Mouse (Mus musculus): ENCODE measurements at regions not wholly inside any gene's neighbourhood (a gene's known extent, or its start where the extent isn't known, plus 50 kb on each side); places are given as distances from the start of the nearest gene placed in this dataset.

DNA sequence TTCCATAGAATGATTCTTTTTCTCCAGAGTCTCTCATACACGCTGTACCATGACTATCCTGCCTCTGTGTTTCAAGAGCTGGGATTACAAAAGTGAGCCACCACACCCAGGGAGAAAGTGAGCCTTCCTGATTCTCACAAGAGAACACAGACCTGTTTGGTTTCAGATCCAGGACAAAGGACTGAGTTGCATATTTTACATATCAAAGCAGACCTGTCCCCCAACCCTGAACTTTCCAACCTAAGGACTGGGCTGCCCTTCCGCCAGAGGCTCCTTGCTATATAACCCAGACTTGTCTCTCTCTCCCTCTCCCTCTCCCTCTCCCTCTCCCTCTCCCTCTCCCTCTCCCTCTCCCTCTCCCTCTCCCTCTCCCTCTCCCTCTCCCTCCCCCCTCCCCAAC lies 611.8 kb upstream of the Tmem132c start:
- H3K4me3 ChIP-seq (ENCODE audit: low read depth, low read length) = no peak overlapping the region
- H3K27ac ChIP-seq (ENCODE audit: insufficient read depth, low read length) = no peak overlapping the region
- TF ChIP-seq POLR2A (IDR thresholded peaks at IDR 0.05; ENCODE audit: insufficient read depth, low read length) (no peak), CTCF (IDR thresholded peaks at IDR 0.05; ENCODE audit: low read depth, low read length) (no peak), EP300 (IDR thresholded peaks at IDR 0.05; ENCODE audit: insufficient read depth, low read depth, low read length) (peak; percentile 63; the same call in 1 of the 2 replicates)
- no peaks in the 10 kb centered on the region for H3K9me3 ChIP-seq (replicated peaks; ENCODE audit: control insufficient read depth, insufficient read depth, low read length, poor library complexity, severe bottlenecking)
- H3K27me3 ChIP-seq (ENCODE audit: control insufficient read depth, insufficient read depth, low read length, poor library complexity, severe bottlenecking) = no peaks in the 10 kb centered on the region; the same call in 1 of the 2 replicates
- no peak overlapping the region for H3K9ac ChIP-seq (ENCODE audit: low read depth, poor library complexity, severe bottlenecking)
- H3K4me1 ChIP-seq (ENCODE audit: control insufficient read depth, insufficient read depth, low read length) = peaks cover 4% of the 10 kb centered on the region
- H3K36me3 ChIP-seq (ENCODE audit: control insufficient read depth, insufficient read depth, low read length, poor library complexity, severe bottlenecking) = no peaks in the 10 kb centered on the region

DNA sequence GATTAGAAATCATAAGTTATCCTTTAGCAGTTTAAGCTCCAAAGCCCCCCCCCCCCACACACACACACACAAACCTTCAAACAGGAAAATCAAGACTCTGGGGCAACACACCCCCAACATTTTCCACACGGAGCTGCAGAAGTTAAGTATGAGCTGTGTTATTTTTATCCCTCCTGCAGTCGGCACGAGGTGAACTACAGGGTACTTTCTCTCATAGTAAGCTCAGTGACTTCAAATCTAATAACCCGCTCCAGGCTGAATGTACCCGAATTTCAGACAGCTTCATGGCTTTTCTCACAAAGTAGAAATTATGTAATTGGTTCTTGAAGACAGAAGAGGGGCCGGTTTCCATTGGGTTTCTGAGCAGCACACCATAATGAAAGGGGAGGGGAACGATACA lies 591.2 kb upstream of the Tmem132c start:
- no peaks in the 10 kb centered on the region for H3K27me3 ChIP-seq (ENCODE audit: control insufficient read depth, insufficient read depth, low read length, poor library complexity, severe bottlenecking)
- H3K27ac ChIP-seq (ENCODE audit: insufficient read depth, low read length) = no peak overlapping the region
- no peaks in the 10 kb centered on the region for H3K4me1 ChIP-seq (ENCODE audit: control insufficient read depth, insufficient read depth, low read length)
- TF ChIP-seq EP300 (IDR thresholded peaks at IDR 0.05; ENCODE audit: insufficient read depth, low read depth, low read length) (no peak), POLR2A (IDR thresholded peaks at IDR 0.05; ENCODE audit: insufficient read depth, low read length) (no peak), CTCF (IDR thresholded peaks at IDR 0.05; ENCODE audit: low read depth, low read length) (no peak)
- H3K9ac ChIP-seq (ENCODE audit: low read depth, poor library complexity, severe bottlenecking) = no peak overlapping the region
- H3K4me3 ChIP-seq (ENCODE audit: low read depth, low read length) = no peak overlapping the region
- no peaks in the 10 kb centered on the region for H3K36me3 ChIP-seq (ENCODE audit: control insufficient read depth, insufficient read depth, low read length, poor library complexity, severe bottlenecking)
- no peaks in the 10 kb centered on the region for H3K9me3 ChIP-seq (replicated peaks; ENCODE audit: control insufficient read depth, insufficient read depth, low read length, poor library complexity, severe bottlenecking)

DNA sequence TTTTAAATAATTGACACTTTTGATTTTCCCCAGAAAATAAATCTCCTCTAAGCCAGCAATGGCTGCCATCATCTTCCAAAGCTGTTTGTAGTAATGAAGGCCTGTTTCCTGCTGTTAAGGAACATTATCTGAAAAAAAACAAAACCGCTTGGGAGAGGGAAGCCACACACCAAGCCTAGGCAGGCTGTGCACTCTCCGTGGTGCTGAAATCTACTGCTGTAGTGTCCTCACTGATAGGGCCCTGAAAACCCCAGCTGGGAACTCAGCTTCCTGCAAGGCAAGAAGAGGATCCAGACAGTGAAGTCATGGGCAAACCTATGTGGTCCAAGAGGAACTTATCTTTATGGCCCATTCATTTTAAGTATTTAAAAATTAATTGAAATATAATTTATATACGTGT lies 590.2 kb upstream of the Tmem132c start:
- Histone ChIP-seq H3K27me3 (ENCODE audit: control insufficient read depth, insufficient read depth, low read length, poor library complexity, severe bottlenecking) (no peaks in the 10 kb centered on the region), H3K36me3 (ENCODE audit: control insufficient read depth, insufficient read depth, low read length, poor library complexity, severe bottlenecking) (no peaks in the 10 kb centered on the region), H3K9me3 (replicated peaks; ENCODE audit: control insufficient read depth, insufficient read depth, low read length, poor library complexity, severe bottlenecking) (no peaks in the 10 kb centered on the region), H3K27ac (ENCODE audit: insufficient read depth, low read length) (no peak overlapping the region), H3K4me3 (ENCODE audit: low read depth, low read length) (no peak overlapping the region), H3K4me1 (ENCODE audit: control insufficient read depth, insufficient read depth, low read length) (no peaks in the 10 kb centered on the region), H3K9ac (ENCODE audit: low read depth, poor library complexity, severe bottlenecking) (no peak overlapping the region)
- no peak for TF ChIP-seq POLR2A (IDR thresholded peaks at IDR 0.05; ENCODE audit: insufficient read depth, low read length)
- no peak for TF ChIP-seq CTCF (IDR thresholded peaks at IDR 0.05; ENCODE audit: low read depth, low read length)
- TF ChIP-seq EP300 (IDR thresholded peaks at IDR 0.05; ENCODE audit: insufficient read depth, low read depth, low read length) = no peak

DNA sequence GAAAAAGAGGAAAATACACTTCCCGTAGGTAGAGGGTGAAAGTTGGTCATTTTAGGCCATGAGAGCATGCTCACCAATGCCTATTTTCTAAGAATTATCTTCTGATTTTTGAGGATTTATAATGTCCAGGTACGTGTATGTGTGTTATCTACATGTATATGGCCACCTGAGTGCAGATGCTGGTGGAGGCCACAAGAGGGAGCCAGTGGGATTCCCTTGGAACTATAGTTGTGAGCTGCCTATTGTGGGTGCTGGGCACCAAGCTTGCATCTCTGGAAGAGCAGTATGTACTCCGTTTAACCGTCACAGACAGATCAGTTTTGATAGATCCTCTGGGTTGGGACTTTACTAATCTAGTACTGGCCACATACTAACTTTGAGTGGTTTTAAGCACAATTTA lies 579.0 kb upstream of the Tmem132c start:
- Histone ChIP-seq H3K36me3 (ENCODE audit: control insufficient read depth, insufficient read depth, low read length, poor library complexity, severe bottlenecking) (no peaks in the 10 kb centered on the region), H3K4me1 (ENCODE audit: control insufficient read depth, insufficient read depth, low read length) (no peaks in the 10 kb centered on the region), H3K9me3 (replicated peaks; ENCODE audit: control insufficient read depth, insufficient read depth, low read length, poor library complexity, severe bottlenecking) (no peaks in the 10 kb centered on the region; the same call in 1 of the 2 replicates), H3K27ac (ENCODE audit: insufficient read depth, low read length) (no peak overlapping the region), H3K27me3 (ENCODE audit: control insufficient read depth, insufficient read depth, low read length, poor library complexity, severe bottlenecking) (no peaks in the 10 kb centered on the region), H3K4me3 (ENCODE audit: low read depth, low read length) (no peak overlapping the region), H3K9ac (ENCODE audit: low read depth, poor library complexity, severe bottlenecking) (no peak overlapping the region)
- TF ChIP-seq POLR2A (IDR thresholded peaks at IDR 0.05; ENCODE audit: insufficient read depth, low read length) (no peak), EP300 (IDR thresholded peaks at IDR 0.05; ENCODE audit: insufficient read depth, low read depth, low read length) (no peak), CTCF (IDR thresholded peaks at IDR 0.05; ENCODE audit: low read depth, low read length) (peak; percentile 23)

DNA sequence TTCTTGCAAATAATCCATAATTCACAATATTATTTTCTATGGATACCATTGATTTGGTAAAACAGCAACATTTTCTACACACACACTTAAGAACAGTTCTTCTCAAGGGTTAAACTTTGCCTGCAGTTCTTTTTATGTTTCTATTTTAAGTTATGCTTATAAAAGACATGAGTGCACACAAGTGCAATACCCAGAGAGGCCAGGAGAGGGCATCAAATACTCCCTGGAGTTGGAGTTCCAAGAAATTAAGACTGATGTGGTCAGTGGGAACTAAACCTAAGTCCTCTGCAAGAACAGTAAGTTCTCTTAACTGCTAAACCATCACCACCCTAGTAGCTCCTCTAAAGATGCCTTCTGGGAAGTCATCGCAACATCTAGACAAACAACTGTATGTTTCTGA lies 570.5 kb upstream of the Tmem132c start:
- Histone ChIP-seq H3K9ac (ENCODE audit: low read depth, poor library complexity, severe bottlenecking) (no peak overlapping the region), H3K27ac (ENCODE audit: insufficient read depth, low read length) (no peak overlapping the region), H3K4me1 (ENCODE audit: control insufficient read depth, insufficient read depth, low read length) (no peaks in the 10 kb centered on the region), H3K27me3 (ENCODE audit: control insufficient read depth, insufficient read depth, low read length, poor library complexity, severe bottlenecking) (no peaks in the 10 kb centered on the region), H3K9me3 (replicated peaks; ENCODE audit: control insufficient read depth, insufficient read depth, low read length, poor library complexity, severe bottlenecking) (0 out of 2 replicates have a peak, but pooled peaks cover 4% of the 10 kb centered on the region), H3K4me3 (ENCODE audit: low read depth, low read length) (no peak overlapping the region), H3K36me3 (ENCODE audit: control insufficient read depth, insufficient read depth, low read length, poor library complexity, severe bottlenecking) (no peaks in the 10 kb centered on the region)
- no peak for TF ChIP-seq POLR2A (IDR thresholded peaks at IDR 0.05; ENCODE audit: insufficient read depth, low read length)
- no peak for TF ChIP-seq EP300 (IDR thresholded peaks at IDR 0.05; ENCODE audit: insufficient read depth, low read depth, low read length)
- TF ChIP-seq CTCF (IDR thresholded peaks at IDR 0.05; ENCODE audit: low read depth, low read length) = no peak

DNA sequence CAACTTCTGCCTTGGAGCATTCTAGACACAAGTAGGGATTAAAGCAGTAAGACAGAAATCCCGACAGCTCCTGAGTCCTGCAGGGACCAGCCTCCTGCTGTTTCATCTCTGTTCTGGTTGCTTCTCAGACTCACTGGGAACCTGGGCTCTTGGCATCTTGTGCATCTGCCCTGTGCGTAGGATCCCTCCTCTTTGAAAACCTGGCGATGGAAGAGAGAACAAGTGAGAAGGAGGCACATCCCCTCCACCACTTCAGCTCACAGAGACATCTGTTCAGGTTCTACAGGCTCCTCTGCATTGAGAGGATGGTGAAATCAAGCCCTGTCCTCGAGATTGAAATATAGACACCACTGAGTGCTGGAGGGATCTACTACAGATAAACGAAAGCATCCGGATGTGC lies 561.3 kb upstream of the Tmem132c start:
- H3K4me3 ChIP-seq (ENCODE audit: low read depth, low read length) = no peak overlapping the region
- no peaks in the 10 kb centered on the region for H3K27me3 ChIP-seq (ENCODE audit: control insufficient read depth, insufficient read depth, low read length, poor library complexity, severe bottlenecking)
- no peak overlapping the region for H3K9ac ChIP-seq (ENCODE audit: low read depth, poor library complexity, severe bottlenecking)
- no peak overlapping the region for H3K27ac ChIP-seq (ENCODE audit: insufficient read depth, low read length)
- H3K36me3 ChIP-seq (ENCODE audit: control insufficient read depth, insufficient read depth, low read length, poor library complexity, severe bottlenecking) = no peaks in the 10 kb centered on the region
- H3K9me3 ChIP-seq (replicated peaks; ENCODE audit: control insufficient read depth, insufficient read depth, low read length, poor library complexity, severe bottlenecking) = no peaks in the 10 kb centered on the region
- H3K4me1 ChIP-seq (ENCODE audit: control insufficient read depth, insufficient read depth, low read length) = no peaks in the 10 kb centered on the region
- TF ChIP-seq POLR2A (IDR thresholded peaks at IDR 0.05; ENCODE audit: insufficient read depth, low read length) (no peak), CTCF (IDR thresholded peaks at IDR 0.05; ENCODE audit: low read depth, low read length) (no peak), EP300 (IDR thresholded peaks at IDR 0.05; ENCODE audit: insufficient read depth, low read depth, low read length) (no peak)

All from ES-Bruce4 (cell line).